Mouse (Mus musculus): ENCODE results near the gene Bmpr2. TPM values are rescaled to one million over a fixed set of nuclear protein-coding genes. Genes with fewer than 3 reads are reported as not detected.

Bmpr2 gene
- polyA plus RNA-seq, 1 experiment from 2014 or later, result 6.2 TPM

- H3K4me1 ChIP-seq (replicated peaks), result 0 out of 2 replicates have a peak, but pooled peaks cover 5% of the 10 kb centered on the region
- H3K36me3 ChIP-seq, result no peaks in the 10 kb centered on the region
- 90% methylated on average over 13 of the region's 13 CpGs for WGBS
- no peak overlapping the region for H3K27ac ChIP-seq
- no peak for DNase-seq (ENCODE audit: low spot score)
- H3K4me3 ChIP-seq, result no peak overlapping the region
- H3K27me3 ChIP-seq (ENCODE audit: insufficient read depth, poor library complexity, severe bottlenecking), result no peaks in the 10 kb centered on the region
- H3K9me3 ChIP-seq, result no peaks in the 10 kb centered on the region
Observed at GRCm38 (mm10) chr1:59906819-59907521, 143.8 kb downstream of the Bmpr2 start.

- Histone ChIP-seq H3K36me3 (no peaks in the 10 kb centered on the region), H3K27me3 (ENCODE audit: insufficient read depth, poor library complexity, severe bottlenecking) (no peaks in the 10 kb centered on the region), H3K4me1 (replicated peaks) (0 out of 2 replicates have a peak, but pooled peaks cover 4% of the 10 kb centered on the region), H3K27ac (no peak overlapping the region), H3K9me3 (no peaks in the 10 kb centered on the region), H3K4me3 (no peak overlapping the region)
- 45% methylated on average over 2 of the region's 2 CpGs for WGBS
- DNase-seq (ENCODE audit: low spot score), result no peak
Observed at GRCm38 (mm10) chr1:59907700-59908099, 144.5 kb downstream of the Bmpr2 start.

GRCm38 (mm10) chr1:59910941-59911340, 147.7 kb downstream of the Bmpr2 start:
- Histone ChIP-seq H3K27ac (no peak overlapping the region), H3K36me3 (no peaks in the 10 kb centered on the region), H3K27me3 (ENCODE audit: insufficient read depth, poor library complexity, severe bottlenecking) (no peaks in the 10 kb centered on the region), H3K9me3 (no peaks in the 10 kb centered on the region), H3K4me1 (replicated peaks) (peaks cover 16% of the 10 kb centered on the region), H3K4me3 (no peak overlapping the region)
- DNase-seq (ENCODE audit: low spot score), result no peak
- WGBS, result 90% methylated on average over 1 of the region's 1 CpGs

GRCm38 (mm10) chr1:59912413-59913157, 149.4 kb downstream of the Bmpr2 start, which contains the start of gene Fam117b:
Fam117b (plus strand) TSS chr1:59913006.
- no peaks in the 10 kb centered on the region for H3K27me3 ChIP-seq (ENCODE audit: insufficient read depth, poor library complexity, severe bottlenecking)
- H3K9me3 ChIP-seq, result no peaks in the 10 kb centered on the region
- no peaks in the 10 kb centered on the region for H3K36me3 ChIP-seq
- under 1% methylated on average over 72 of the region's 72 CpGs for WGBS
- DNase-seq (ENCODE audit: low spot score), result peak; percentile 98
- peaks cover 19% of the 10 kb centered on the region for H3K4me1 ChIP-seq (replicated peaks)
- peak within 1 kb of the TSS; percentile 99 for H3K4me3 ChIP-seq
- peak within 1 kb of the TSS; percentile 99 for H3K27ac ChIP-seq

GRCm38 (mm10) chr1:59913195-59913868, 150.1 kb downstream of the Bmpr2 start:
- H3K27me3 ChIP-seq (ENCODE audit: insufficient read depth, poor library complexity, severe bottlenecking), result no peaks in the 10 kb centered on the region
- peak; percentile 55 for DNase-seq (ENCODE audit: low spot score)
- peak overlapping the region; percentile 99 for H3K4me3 ChIP-seq
- WGBS, result under 1% methylated on average over 98 of the region's 98 CpGs
- peaks cover 19% of the 10 kb centered on the region for H3K4me1 ChIP-seq (replicated peaks)
- H3K9me3 ChIP-seq, result no peaks in the 10 kb centered on the region
- H3K27ac ChIP-seq, result peak overlapping the region; percentile 99
- no peaks in the 10 kb centered on the region for H3K36me3 ChIP-seq

GRCm38 (mm10) chr1:59913869-59914225, 150.6 kb downstream of the Bmpr2 start:
- Histone ChIP-seq H3K27me3 (ENCODE audit: insufficient read depth, poor library complexity, severe bottlenecking) (no peaks in the 10 kb centered on the region), H3K9me3 (no peaks in the 10 kb centered on the region), H3K4me3 (peak overlapping the region; percentile 99), H3K36me3 (no peaks in the 10 kb centered on the region), H3K27ac (peak overlapping the region; percentile 99), H3K4me1 (replicated peaks) (peaks cover 19% of the 10 kb centered on the region)
- DNase-seq (ENCODE audit: low spot score), result no peak
- WGBS, result 6% methylated on average over 12 of the region's 12 CpGs

- H3K27me3 ChIP-seq (ENCODE audit: insufficient read depth, poor library complexity, severe bottlenecking), result no peaks in the 10 kb centered on the region
- peak overlapping the region; percentile 99 for H3K4me3 ChIP-seq
- H3K9me3 ChIP-seq, result no peaks in the 10 kb centered on the region
- H3K27ac ChIP-seq, result no peak overlapping the region
- H3K36me3 ChIP-seq, result no peaks in the 10 kb centered on the region
- WGBS, result 68% methylated on average over 3 of the region's 3 CpGs
- peaks cover 19% of the 10 kb centered on the region for H3K4me1 ChIP-seq (replicated peaks)
- DNase-seq (ENCODE audit: low spot score), result no peak
Observed at GRCm38 (mm10) chr1:59914799-59915198, 151.6 kb downstream of the Bmpr2 start.

- Histone ChIP-seq H3K27ac (no peak overlapping the region), H3K4me3 (no peak overlapping the region), H3K36me3 (no peaks in the 10 kb centered on the region), H3K9me3 (no peaks in the 10 kb centered on the region), H3K4me1 (replicated peaks) (peaks cover 19% of the 10 kb centered on the region), H3K27me3 (ENCODE audit: insufficient read depth, poor library complexity, severe bottlenecking) (no peaks in the 10 kb centered on the region)
- WGBS, result 78% methylated on average over 10 of the region's 10 CpGs
- no peak for DNase-seq (ENCODE audit: low spot score)
Observed at GRCm38 (mm10) chr1:59915843-59916610, 152.8 kb downstream of the Bmpr2 start.

- 89% methylated on average over 3 of the region's 3 CpGs for WGBS
- H3K27me3 ChIP-seq (ENCODE audit: insufficient read depth, poor library complexity, severe bottlenecking), result no peaks in the 10 kb centered on the region
- H3K9me3 ChIP-seq, result 0 out of 2 replicates have a peak, but pooled peaks cover 1% of the 10 kb centered on the region
- DNase-seq (ENCODE audit: low spot score), result no peak
- H3K36me3 ChIP-seq, result no peaks in the 10 kb centered on the region
- H3K27ac ChIP-seq, result no peak overlapping the region
- H3K4me1 ChIP-seq (replicated peaks), result peaks cover 19% of the 10 kb centered on the region
- H3K4me3 ChIP-seq, result no peak overlapping the region
Observed at GRCm38 (mm10) chr1:59917401-59917800, 154.2 kb downstream of the Bmpr2 start.

- Histone ChIP-seq H3K4me1 (replicated peaks) (peaks cover 19% of the 10 kb centered on the region), H3K36me3 (no peaks in the 10 kb centered on the region), H3K27ac (no peak overlapping the region), H3K9me3 (0 out of 2 replicates have a peak, but pooled peaks cover 5% of the 10 kb centered on the region), H3K27me3 (ENCODE audit: insufficient read depth, poor library complexity, severe bottlenecking) (no peaks in the 10 kb centered on the region), H3K4me3 (no peak overlapping the region)
- no peak for DNase-seq (ENCODE audit: low spot score)
Observed at GRCm38 (mm10) chr1:59918075-59918474, 154.9 kb downstream of the Bmpr2 start.

- no peaks in the 10 kb centered on the region for H3K27me3 ChIP-seq (ENCODE audit: insufficient read depth, poor library complexity, severe bottlenecking)
- whole genome bisulfite sequencing, result 85% methylated on average over 1 of the region's 1 CpGs
Observed at GRCm38 (mm10) chr1:59923201-59923600, 160.0 kb downstream of the Bmpr2 start.

GRCm38 (mm10) chr1:59923673-59924072, 160.5 kb downstream of the Bmpr2 start:
- Histone ChIP-seq H3K4me1 (replicated peaks) (peaks cover 9% of the 10 kb centered on the region), H3K27ac (no peak overlapping the region), H3K4me3 (no peak overlapping the region), H3K9me3 (0 out of 2 replicates have a peak, but pooled peaks cover 5% of the 10 kb centered on the region), H3K36me3 (no peaks in the 10 kb centered on the region), H3K27me3 (ENCODE audit: insufficient read depth, poor library complexity, severe bottlenecking) (no peaks in the 10 kb centered on the region)
- no peak for DNase-seq (ENCODE audit: low spot score)
- WGBS, result 91% methylated on average over 1 of the region's 1 CpGs

More at GRCm38 (mm10) chr1:59923201-59923600, 160.0 kb downstream of the Bmpr2 start:
- H3K4me1 ChIP-seq (replicated peaks), result peaks cover 9% of the 10 kb centered on the region
- no peak overlapping the region for H3K4me3 ChIP-seq
- no peak for DNase-seq (ENCODE audit: low spot score)
- no peak overlapping the region for H3K27ac ChIP-seq
- 0 out of 2 replicates have a peak, but pooled peaks cover 5% of the 10 kb centered on the region for H3K9me3 ChIP-seq
- H3K36me3 ChIP-seq, result no peaks in the 10 kb centered on the region

All from hindbrain, embryonic 10.5 days (tissue).